Mouse (Mus musculus) ES-E14 (cell line): ENCODE results near the gene Rasgef1b. TPM values are rescaled to one million over a fixed set of nuclear protein-coding genes. Genes with fewer than 3 reads are reported as not detected.

Experiments used
- DNase-seq: peaks from one replicate; pipeline ENCODE4 v3.0.0-alpha.2; 2013; ENCODE audit warnings: low read depth, low spot score
- H3K27ac ChIP-seq: 2 replicates; pipeline ENCODE4 v1.5.1; 2012; ENCODE audit warnings: low read depth, mild to moderate bottlenecking, low read length, moderate library complexity, mixed read lengths; ENCODE audit not compliant: poor library complexity, insufficient read depth, severe bottlenecking
- H3K36me3 ChIP-seq: 2 replicates; pipeline ENCODE4 v1.6.1; 2012; ENCODE audit warnings: mild to moderate bottlenecking, low read length, moderate library complexity, mixed read lengths; ENCODE audit not compliant: control insufficient read depth, poor library complexity, insufficient read depth, severe bottlenecking
- H3K4me1 ChIP-seq, 2 experiments: fragments of 150-350 bp in 1 of 2; sonication (generic) in 1 of 2; 2 replicates each; pipeline ENCODE4 v1.6.1; 2012; ENCODE audit warnings: low read length in 2 of 2, mild to moderate bottlenecking in 1 of 2, mixed read lengths in 1 of 2; ENCODE audit not compliant: control insufficient read depth in 2 of 2, insufficient read depth in 2 of 2, poor library complexity in 1 of 2
- H3K4me3 ChIP-seq, 2 experiments: fragments of 150-350 bp in 1 of 2; sonication (generic) in 1 of 2; 2 replicates each; pipeline ENCODE4 v1.5.1; 2012; ENCODE audit warnings: low read length in 2 of 2, low read depth in 1 of 2, mild to moderate bottlenecking in 1 of 2, mixed read lengths in 1 of 2; ENCODE audit not compliant: insufficient read depth in 1 of 2, poor library complexity in 1 of 2, severe bottlenecking in 1 of 2
- H3K9ac ChIP-seq: 2 replicates; pipeline ENCODE4 v1.6.1; 2012; ENCODE audit warnings: low read depth, mild to moderate bottlenecking, low read length, mixed read lengths; ENCODE audit not compliant: poor library complexity, insufficient read depth, severe bottlenecking
- H3K9me3 ChIP-seq: fragments of 150-350 bp; sonication (generic); 2 replicates; pipeline ENCODE4 v1.6.1; 2012; ENCODE audit warnings: low read depth, mild to moderate bottlenecking, low read length; ENCODE audit not compliant: control insufficient read depth, insufficient read depth
- CHD2 ChIP-seq: IDR thresholded peaks from 2 replicates; pipeline ENCODE4 v1.6.1; 2014; ENCODE audit warnings: mild to moderate bottlenecking, low read depth, low read length, inconsistent platforms
- HCFC1 ChIP-seq: IDR thresholded peaks from 2 replicates; pipeline ENCODE4 v1.6.1; 2012; ENCODE audit warnings: low read length, inconsistent platforms, borderline replicate concordance; ENCODE audit not compliant: insufficient read depth
- MAFK ChIP-seq: IDR thresholded peaks from 2 replicates; pipeline ENCODE4 v1.6.1; 2014; ENCODE audit warnings: mild to moderate bottlenecking, low read depth, low read length, inconsistent platforms; ENCODE audit not compliant: insufficient read depth
- ZC3H11A ChIP-seq: IDR thresholded peaks from 2 replicates; pipeline ENCODE4 v1.6.1; 2012; ENCODE audit warnings: low read depth, mild to moderate bottlenecking, inconsistent platforms, low read length, borderline replicate concordance
- ZNF384 ChIP-seq: IDR thresholded peaks from 2 replicates; pipeline ENCODE4 v1.6.1; 2012; ENCODE audit warnings: low read depth, low read length, inconsistent platforms
- in situ Hi-C, 2 experiments: fragments of 600-800 bp; cut with MboI; formaldehyde crosslinking; loops; one replicate each; pipeline ENCODE4 v1.15.1; 2025; ENCODE audit warnings: low sequenced_read_pairs in 2 of 2, inconsistent platforms in 1 of 2; ENCODE audit not compliant: unreplicated experiment in 2 of 2
- total RNA-seq: library from RNA; depleted of rRNA; stranded (reverse); fragments of 300-350 nt; gene quantifications from 2 replicates; pipeline ENCODE4 v1.2.3, GENCODE M21; 2012

The Rasgef1b gene
- total RNA-seq, 1 experiment, result 2.8 TPM

- TF ChIP-seq ZC3H11A, result no peak
- TF ChIP-seq CHD2, result no peak
- TF ChIP-seq HCFC1, result no peak
- no peak for TF ChIP-seq ZNF384
- TF ChIP-seq MAFK, result no peak
- H3K36me3 ChIP-seq, result no peaks in the 10 kb centered on the region
- H3K9me3 ChIP-seq, result no peaks in the 10 kb centered on the region
- no peaks in the 10 kb centered on the region for H3K4me1 ChIP-seq
- in situ Hi-C loops, result no loop called here
- H3K4me3 ChIP-seq, result no peak overlapping the region
- DNase-seq, result no peak
- no peak overlapping the region for H3K9ac ChIP-seq
- H3K27ac ChIP-seq, result no peak overlapping the region
These were observed 27.1 kb downstream of the Rasgef1b start for GRCm38 (mm10) chr5:99701811-99702210.

- H3K4me3 ChIP-seq, result no peak overlapping the region
- H3K27ac ChIP-seq, result no peak overlapping the region
- H3K9me3 ChIP-seq, result no peaks in the 10 kb centered on the region
- H3K36me3 ChIP-seq, result no peaks in the 10 kb centered on the region
- H3K9ac ChIP-seq, result no peak overlapping the region
- DNase-seq, result no peak
- in situ Hi-C loops, result no loop called here
- TF ChIP-seq ZC3H11A (no peak), CHD2 (no peak), MAFK (no peak), HCFC1 (no peak), ZNF384 (no peak)
- H3K4me1 ChIP-seq, result no peaks in the 10 kb centered on the region
These were observed 34.0 kb downstream of the Rasgef1b start for GRCm38 (mm10) chr5:99694712-99695360.

- no peak for TF ChIP-seq CHD2
- TF ChIP-seq MAFK, result no peak
- TF ChIP-seq HCFC1, result no peak
- H3K27ac ChIP-seq, result no peak overlapping the region
- no peak overlapping the region for H3K9ac ChIP-seq
- DNase-seq, result no peak
- H3K4me1 ChIP-seq, result no peaks in the 10 kb centered on the region
- H3K9me3 ChIP-seq, result no peaks in the 10 kb centered on the region
- H3K36me3 ChIP-seq, result no peaks in the 10 kb centered on the region
- in situ Hi-C loops, result no loop called here
- no peak overlapping the region for H3K4me3 ChIP-seq
These were observed 39.0 kb downstream of the Rasgef1b start for GRCm38 (mm10) chr5:99689909-99690308.

- no peak overlapping the region for H3K9ac ChIP-seq
- H3K4me3 ChIP-seq, result no peak overlapping the region
- H3K4me1 ChIP-seq, result no peaks in the 10 kb centered on the region
- no peak overlapping the region for H3K27ac ChIP-seq
- in situ Hi-C loops, result no loop called here
- no peak for DNase-seq
- no peaks in the 10 kb centered on the region for H3K9me3 ChIP-seq
- TF ChIP-seq CHD2 (no peak), HCFC1 (no peak), MAFK (no peak), ZNF384 (no peak), ZC3H11A (no peak)
- no peaks in the 10 kb centered on the region for H3K36me3 ChIP-seq
These were observed 41.0 kb downstream of the Rasgef1b start for GRCm38 (mm10) chr5:99687894-99688293.

GRCm38 (mm10) chr5:99684023-99684422, 44.8 kb downstream of the Rasgef1b start:
- no peaks in the 10 kb centered on the region for H3K36me3 ChIP-seq
- in situ Hi-C loops, result no loop called here
- H3K27ac ChIP-seq, result no peak overlapping the region

More at GRCm38 (mm10) chr5:99684023-99684422, 44.8 kb downstream of the Rasgef1b start:
- no peak for TF ChIP-seq ZNF384
- no peak for TF ChIP-seq HCFC1
- TF ChIP-seq CHD2, result no peak
- TF ChIP-seq MAFK, result no peak
- no peak for TF ChIP-seq ZC3H11A
- H3K4me3 ChIP-seq, result no peak overlapping the region
- no peak overlapping the region for H3K9ac ChIP-seq
- H3K9me3 ChIP-seq, result no peaks in the 10 kb centered on the region
- H3K4me1 ChIP-seq, result no peaks in the 10 kb centered on the region
- no peak for DNase-seq
